Mouse (Mus musculus) midbrain, embryonic 14.5 days (tissue): ENCODE data around the gene Olfr1209. TPM values are rescaled to one million over a fixed set of nuclear protein-coding genes. Genes with fewer than 3 reads are reported as not detected.

ENCODE experiments used
- ATAC-seq: fragments of 200-750 bp; cut with Nextera tagmentation; 2 replicates; pipeline ENCODE4 v1.8.0; 2017; ENCODE audit warnings: moderate number of reproducible peaks, moderate library complexity; ENCODE audit not compliant: low FRiP score, low TSS enrichment
- DNase-seq: peaks from one replicate; pipeline ENCODE4 v3.0.0-alpha.2; 2015
- H3K27ac ChIP-seq: fragments of 300-500 bp; sonication (generic); replicated peaks from 2 replicates; pipeline ENCODE4 v1.5.1; 2014; ENCODE audit warnings: mild to moderate bottlenecking, low read depth, low read length, moderate library complexity
- H3K27me3 ChIP-seq: fragments of 300-500 bp; sonication (generic); 2 replicates; pipeline ENCODE4 v1.6.1; 2014; ENCODE audit warnings: low read length, control low read depth, mixed read lengths; ENCODE audit not compliant: control insufficient read depth, insufficient read depth
- H3K36me3 ChIP-seq: fragments of 300-500 bp; sonication (generic); 2 replicates; pipeline ENCODE4 v1.6.1; 2014; ENCODE audit warnings: low read length, control low read depth; ENCODE audit not compliant: control insufficient read depth, insufficient read depth
- H3K4me1 ChIP-seq: fragments of 300-500 bp; sonication (generic); 2 replicates; pipeline ENCODE4 v1.6.1; 2014; ENCODE audit warnings: mild to moderate bottlenecking, antibody characterized with exemption, low read length, control low read depth; ENCODE audit not compliant: control insufficient read depth, insufficient read depth
- H3K4me2 ChIP-seq: fragments of 300-500 bp; sonication (generic); 2 replicates; pipeline ENCODE4 v1.6.1; 2014; ENCODE audit warnings: mild to moderate bottlenecking, low read length, moderate library complexity
- H3K4me3 ChIP-seq: fragments of 300-500 bp; sonication (generic); replicated peaks from 2 replicates; pipeline ENCODE4 v1.5.1; 2014; ENCODE audit warnings: low read depth, low read length
- H3K9ac ChIP-seq: fragments of 300-500 bp; sonication (generic); replicated peaks from 2 replicates; pipeline ENCODE4 v1.6.1; 2014; ENCODE audit warnings: mild to moderate bottlenecking, low read length, moderate library complexity
- H3K9me3 ChIP-seq: fragments of 300-500 bp; sonication (generic); 2 replicates; pipeline ENCODE4 v1.6.1; 2016; ENCODE audit warnings: low read length, control low read depth, mixed read lengths; ENCODE audit not compliant: control insufficient read depth
- WGBS: fragments of 180-500 bp; shearing (Covaris S2); extraction: QIAGEN DNeasy Blood & Tissue Kit; methylation state at CpG from one replicate; pipeline ENCODE4 v1.1.7; 2014; 5-methylcytosine and 5-hydroxymethylcytosine counted together
- polyA plus RNA-seq: library from polyadenylated mRNA; unstranded; fragments of >200 nt; fragmentation: Nextera tagmentation; extraction: Ambion mirVana; gene quantifications from 2 replicates; pipeline ENCODE4 v1.2.1, GENCODE M21; 2014

The Olfr1209 gene
- polyA plus RNA-seq = not detected in 2 replicates

DNA sequence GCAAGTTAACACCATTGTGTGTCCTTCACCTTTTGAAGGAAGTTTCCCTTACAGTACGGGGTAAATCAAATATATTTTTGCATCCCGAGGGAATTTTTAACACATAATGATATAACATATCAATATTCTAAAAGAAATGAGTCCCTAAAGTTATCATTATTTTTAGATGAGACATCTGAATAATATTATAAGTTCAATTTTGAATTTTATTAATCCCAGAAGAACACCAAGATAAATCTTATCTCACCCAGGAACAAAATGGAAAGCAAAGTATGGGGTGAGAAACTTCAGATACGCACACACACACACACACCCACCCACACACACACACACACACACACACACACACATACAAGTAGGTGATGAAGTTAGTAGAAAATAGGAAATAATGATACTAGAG, at the start of gene Olfr1209:
Olfr1209 (minus strand) TSS at position 101 of the 400 bp plus-strand sequence.
- H3K36me3 ChIP-seq = no peaks in the 10 kb centered on the region
- DNase-seq = no peak
- H3K9me3 ChIP-seq = no peaks in the 10 kb centered on the region
- no peaks in the 10 kb centered on the region for H3K4me1 ChIP-seq
- H3K9ac ChIP-seq = no peak within 1 kb of the TSS
- H3K27ac ChIP-seq = no peak within 1 kb of the TSS
- WGBS = 90% methylated on average over 3 of the region's 3 CpGs
- H3K4me3 ChIP-seq = no peak within 1 kb of the TSS
- ATAC-seq = no peak
- H3K27me3 ChIP-seq = no peaks in the 10 kb centered on the region
- H3K4me2 ChIP-seq = no peak within 1 kb of the TSS

DNA sequence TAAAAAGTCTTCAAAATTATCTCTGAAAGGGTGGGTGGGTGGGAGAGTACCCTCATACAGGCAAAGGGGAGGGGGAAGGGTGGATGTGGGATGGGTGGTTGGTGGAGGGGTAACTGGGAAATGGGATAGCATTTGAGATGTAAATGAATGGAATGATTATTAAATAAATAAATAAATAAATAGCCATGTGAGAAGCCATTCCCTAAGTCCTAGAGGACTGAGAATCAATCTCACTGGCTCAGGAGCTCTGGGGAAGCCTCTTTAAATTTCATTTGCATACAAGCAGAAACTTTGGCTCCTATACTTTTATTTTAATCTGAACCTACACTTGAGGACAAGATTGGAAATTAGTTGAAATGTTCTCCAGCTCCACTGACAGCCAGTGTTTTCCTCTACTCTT, 38.7 kb upstream of the Olfr1209 start, which contains the start of gene Olfr1212:
Olfr1212 (plus strand) TSS at position 301 of the 400 bp plus-strand sequence.
- Histone ChIP-seq H3K9me3 (no peaks in the 10 kb centered on the region), H3K27ac (no peak within 1 kb of the TSS), H3K27me3 (no peaks in the 10 kb centered on the region), H3K4me3 (no peak within 1 kb of the TSS), H3K4me1 (no peaks in the 10 kb centered on the region), H3K4me2 (no peak within 1 kb of the TSS), H3K36me3 (no peaks in the 10 kb centered on the region), H3K9ac (no peak within 1 kb of the TSS)
- no peak for DNase-seq
- ATAC-seq = no peak

DNA sequence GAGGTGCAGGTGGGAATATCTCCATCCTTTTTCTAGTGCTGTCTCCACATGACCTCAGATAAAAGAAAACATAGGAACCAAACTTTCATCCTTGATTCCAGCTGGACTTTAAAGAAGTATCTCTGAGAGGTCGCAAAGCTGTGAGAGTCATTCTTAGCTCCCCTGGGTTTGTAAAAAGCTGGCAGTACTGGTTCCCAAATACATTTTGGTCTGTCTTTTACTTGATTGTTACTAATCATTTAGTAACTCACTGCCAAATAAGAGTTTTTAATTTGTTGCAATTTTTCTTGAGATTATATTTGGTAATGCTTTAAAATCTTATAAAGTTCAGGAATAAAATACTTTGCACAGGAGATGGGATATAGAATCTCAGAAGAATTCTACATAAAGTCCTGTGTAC, 23.1 kb upstream of the Olfr1209 start, which contains the start of gene Olfr1211:
Olfr1211 (minus strand) TSS at position 101 of the 400 bp plus-strand sequence.
- Histone ChIP-seq H3K4me1 (no peaks in the 10 kb centered on the region), H3K9ac (no peak within 1 kb of the TSS), H3K4me2 (no peak within 1 kb of the TSS), H3K27me3 (no peaks in the 10 kb centered on the region), H3K36me3 (no peaks in the 10 kb centered on the region), H3K27ac (no peak within 1 kb of the TSS), H3K4me3 (no peak within 1 kb of the TSS), H3K9me3 (no peaks in the 10 kb centered on the region)
- ATAC-seq (no peak), DNase-seq (no peak)
- WGBS = 91% methylated on average over 1 of the region's 1 CpGs

DNA sequence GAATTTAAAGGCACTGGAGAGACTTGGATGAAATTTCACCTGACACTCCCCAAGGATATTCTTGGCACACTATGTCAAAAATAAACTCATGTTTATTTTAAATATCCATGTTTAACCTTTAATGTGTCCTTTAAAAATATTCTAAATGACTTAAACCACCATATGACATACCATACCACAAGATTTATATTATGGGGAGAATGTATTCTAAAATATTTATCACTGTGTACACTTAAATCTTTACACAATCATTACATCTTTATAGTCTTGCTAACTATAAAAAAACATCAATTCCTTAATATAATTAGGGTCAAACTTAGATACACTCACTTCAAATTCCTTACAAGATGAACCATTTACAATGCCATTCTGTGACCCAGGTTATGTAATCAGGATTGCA, 12.7 kb downstream of the Olfr1209 start, which contains the start of gene Olfr1208:
Olfr1208 (minus strand) TSS at position 101 of the 400 bp plus-strand sequence.
- Histone ChIP-seq H3K27me3 (no peaks in the 10 kb centered on the region), H3K4me1 (no peaks in the 10 kb centered on the region), H3K4me2 (no peak within 1 kb of the TSS), H3K4me3 (no peak within 1 kb of the TSS), H3K9me3 (no peaks in the 10 kb centered on the region), H3K36me3 (no peaks in the 10 kb centered on the region), H3K9ac (no peak within 1 kb of the TSS), H3K27ac (no peak within 1 kb of the TSS)
- DNase-seq (no peak), ATAC-seq (no peak)

DNA sequence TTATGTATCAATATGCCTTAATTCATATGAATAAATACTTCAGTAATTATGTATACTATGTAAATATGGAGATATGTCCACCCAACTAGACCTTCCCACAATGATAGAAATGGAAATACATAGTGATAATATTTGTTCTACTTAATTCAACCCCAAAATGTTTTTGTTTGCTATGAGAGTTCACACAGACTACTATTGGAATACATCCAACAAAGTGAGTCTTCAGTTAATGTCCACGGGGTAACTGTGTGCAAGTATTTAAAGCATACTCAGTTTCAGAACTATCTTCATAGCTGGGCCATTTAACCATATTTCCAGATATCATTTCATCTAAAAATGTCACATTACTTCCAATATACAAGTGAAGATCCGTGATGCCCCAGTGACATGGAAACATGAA, 52.0 kb downstream of the Olfr1209 start, which contains the start of gene Olfr1206:
Olfr1206 (plus strand) TSS at position 301 of the 400 bp plus-strand sequence.
- Histone ChIP-seq H3K4me2 (no peak within 1 kb of the TSS), H3K27ac (no peak within 1 kb of the TSS), H3K9ac (no peak within 1 kb of the TSS), H3K4me1 (no peaks in the 10 kb centered on the region), H3K27me3 (no peaks in the 10 kb centered on the region), H3K9me3 (no peaks in the 10 kb centered on the region), H3K4me3 (no peak within 1 kb of the TSS), H3K36me3 (no peaks in the 10 kb centered on the region)
- DNase-seq = no peak
- ATAC-seq = no peak
- 88% methylated on average over 2 of the region's 2 CpGs for WGBS

Other genes starting within 250 kb of the Olfr1209 start
- not detected in 2 replicates for gene Olfr1193, start 239.5 kb downstream of the Olfr1209 start, polyA plus RNA-seq
- not detected in 2 replicates for gene Olfr1195, start 226.0 kb downstream of the Olfr1209 start, polyA plus RNA-seq
- gene Olfr1196, start 210.6 kb downstream of the Olfr1209 start, polyA plus RNA-seq = not detected in 2 replicates
- gene Olfr1197, start 182.8 kb downstream of the Olfr1209 start, polyA plus RNA-seq = not detected in 2 replicates
- not detected in 2 replicates for gene Olfr1198, start 163.8 kb downstream of the Olfr1209 start, polyA plus RNA-seq
- gene Olfr1199, start 154.7 kb downstream of the Olfr1209 start, polyA plus RNA-seq = not detected in 2 replicates
- gene Olfr1200, start 144.7 kb downstream of the Olfr1209 start, polyA plus RNA-seq = not detected in 2 replicates
- not detected in 2 replicates for gene Olfr1201, start 122.1 kb downstream of the Olfr1209 start, polyA plus RNA-seq
- gene Olfr1202, start 100.7 kb downstream of the Olfr1209 start, polyA plus RNA-seq = not detected in 2 replicates
- gene Olfr1205, start 85.4 kb downstream of the Olfr1209 start, polyA plus RNA-seq = not detected in 2 replicates
- not detected in 2 replicates for gene Olfr1204, start 65.9 kb downstream of the Olfr1209 start, polyA plus RNA-seq
- not detected in 2 replicates for gene Olfr1206, start 51.9 kb downstream of the Olfr1209 start, polyA plus RNA-seq
- not detected in 2 replicates for gene Olfr1208, start 12.8 kb downstream of the Olfr1209 start, polyA plus RNA-seq
- gene Olfr1211, start 23.0 kb upstream of the Olfr1209 start, polyA plus RNA-seq = not detected in 2 replicates
- gene Olfr1212, start 38.8 kb upstream of the Olfr1209 start, polyA plus RNA-seq = not detected in 2 replicates
- not detected in 2 replicates for gene Gm13762, start 65.1 kb upstream of the Olfr1209 start, polyA plus RNA-seq
- gene Olfr1214, start 77.5 kb upstream of the Olfr1209 start, polyA plus RNA-seq = not detected in 2 replicates
- gene Olfr1215, start 91.8 kb upstream of the Olfr1209 start, polyA plus RNA-seq = not detected in 2 replicates
- not detected in 2 replicates for gene Olfr1216, start 103.2 kb upstream of the Olfr1209 start, polyA plus RNA-seq
- not detected in 2 replicates for gene Olfr1217, start 116.9 kb upstream of the Olfr1209 start, polyA plus RNA-seq
- gene Olfr1218, start 146.0 kb upstream of the Olfr1209 start, polyA plus RNA-seq = not detected in 2 replicates
- gene Olfr1219, start 168.4 kb upstream of the Olfr1209 start, polyA plus RNA-seq = not detected in 2 replicates
- not detected in 2 replicates for gene Olfr1220, start 191.7 kb upstream of the Olfr1209 start, polyA plus RNA-seq
- gene Olfr1221, start 202.1 kb upstream of the Olfr1209 start, polyA plus RNA-seq = not detected in 2 replicates
- gene Olfr1222, start 217.9 kb upstream of the Olfr1209 start, polyA plus RNA-seq = not detected in 2 replicates
- gene Olfr1223, start 236.4 kb upstream of the Olfr1209 start, polyA plus RNA-seq = not detected in 2 replicates
- not detected in 2 replicates for gene Olfr1224-ps1, start 248.9 kb upstream of the Olfr1209 start, polyA plus RNA-seq